Mouse (Mus musculus) granulocyte monocyte progenitor cell, adult 5-6 weeks (primary cell): Measurements from ENCODE around the gene Nxpe4. TPM values are rescaled to one million over a fixed set of nuclear protein-coding genes. Genes with fewer than 3 reads are reported as not detected.

Experiments used
- total RNA-seq, 2 experiments: library from RNA; stranded (forward) in 1 of 2; stranded (reverse) in 1 of 2; fragments of 200-712, 200-1000 nt in 1 of 2; fragments of >200 nt in 1 of 2; fragmentation: Nextera tagmentation in 1 of 2; gene quantifications; 2 replicates each; pipeline ENCODE4 v1.2.3; 2014 to 2017

Nxpe4 gene
- total RNA-seq, 2 experiments from 2014 or later, result 0.93 to 1.7 TPM

Other genes starting within 250 kb of the Nxpe4 start
- 0.17 and 4.9 TPM in 2 replicates for gene Nxpe2, start 191.4 kb downstream of the Nxpe4 start, total RNA-seq (2014; fragmentation: Nextera tagmentation)
- gene Nxpe2, start 191.4 kb downstream of the Nxpe4 start, total RNA-seq (2017), result 1.7 and 2.6 TPM in 2 replicates